Mouse (Mus musculus) kidney, adult 10 weeks (tissue): ENCODE measurements around the gene Gm49352. TPM values are rescaled to one million over a fixed set of nuclear protein-coding genes. Genes with fewer than 3 reads are reported as not detected.

Source experiments
- polyA plus RNA-seq: library from polyadenylated mRNA; stranded (reverse); fragments of 350-450 nt; fragmentation: Illumina TruSeq; extraction: RNeasy Lipid Tissue Mini Kit (QIAGEN cat#74804); gene quantifications from one replicate; pipeline ENCODE4 v1.2.3, GENCODE M21; 2014; ENCODE audit warnings: low read depth, low replicate concordance

Gm49352 gene
- polyA plus RNA-seq = not detected

DNA sequence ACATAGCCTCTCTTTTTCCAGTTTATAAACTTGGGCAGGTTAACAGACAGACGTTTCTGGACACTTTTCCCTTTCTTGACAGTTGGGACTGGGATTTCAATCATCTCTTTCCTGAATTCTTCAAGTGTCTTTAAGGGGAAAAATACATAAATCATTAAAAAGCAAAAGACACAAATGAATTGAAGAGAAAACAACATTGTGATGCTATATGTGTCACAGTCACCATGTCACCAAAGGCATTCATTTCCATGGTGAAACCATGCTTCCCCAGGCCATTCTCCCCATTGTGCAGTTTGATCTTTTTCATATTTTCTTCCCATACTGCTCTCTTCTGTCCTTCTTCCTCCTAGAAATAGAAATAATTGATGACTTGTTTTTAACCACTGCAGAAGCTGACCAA is at the start of gene Gm49352:
Gene Gm49352 (minus strand): TSS at position 101 of the 400 bp plus-strand sequence.

DNA sequence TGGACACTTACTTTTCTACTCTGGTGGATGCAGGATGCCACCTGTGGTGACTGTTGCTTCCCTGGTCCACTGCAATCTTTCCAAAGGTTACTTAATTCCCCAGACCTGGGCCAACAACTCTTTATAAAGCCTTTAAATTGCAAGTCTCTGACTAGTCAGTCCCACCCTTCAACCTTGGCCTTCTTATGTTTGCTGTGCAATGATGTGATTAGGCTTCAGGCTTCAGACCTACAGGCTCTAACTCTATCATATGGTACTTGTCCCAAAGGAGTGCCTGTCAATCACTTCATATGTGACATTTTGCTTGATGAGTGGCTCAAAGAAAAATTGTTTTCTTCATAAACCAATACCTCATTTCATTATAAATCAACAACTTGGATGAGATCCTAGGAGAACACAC is 2.1 kb upstream of the Gm49352 start, which contains the start of gene Cts3:
Gene Cts3 (minus strand): TSS at position 101 of the 400 bp plus-strand sequence.

DNA sequence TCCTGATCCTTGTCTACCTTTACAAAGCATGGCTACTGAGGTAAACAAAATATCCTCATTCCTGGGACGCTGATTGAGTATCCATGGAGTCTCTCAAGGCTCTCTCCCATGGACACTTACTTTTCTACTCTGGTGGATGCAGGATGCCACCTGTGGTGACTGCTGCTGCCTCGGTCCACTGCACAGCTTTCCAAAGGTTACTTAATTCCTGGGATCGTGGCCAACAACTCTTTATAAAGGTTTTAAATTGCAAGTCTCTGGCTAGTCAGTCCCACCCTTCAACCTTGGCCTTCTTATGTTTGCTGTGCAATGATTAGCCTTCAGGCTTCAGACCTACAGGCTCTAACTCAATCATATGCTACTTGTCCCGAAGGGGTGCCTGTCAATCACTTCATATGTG is 26.3 kb downstream of the Gm49352 start, which contains the start of gene Ctsm:
Gene Ctsm (minus strand): TSS at position 209 of the 400 bp plus-strand sequence.

Other genes with a start within 250 kb of the Gm49352 start
- not detected for gene Cts7, start 210.0 kb downstream of the Gm49352 start, polyA plus RNA-seq
- not detected for gene Ctsm, start 26.3 kb downstream of the Gm49352 start, polyA plus RNA-seq
- gene Cts3, start 2.0 kb upstream of the Gm49352 start, polyA plus RNA-seq = not detected